Mouse (Mus musculus) hindlimb bud, embryonic 11.5 days (tissue): Measurements from ENCODE around the gene Ttc1.

Experiments used
- DNase-seq: peaks from one replicate; pipeline ENCODE4 v3.0.0-alpha.2; 2012; ENCODE audit warnings: low read depth, low spot score; ENCODE audit errors: extremely low spot score

Gene Ttc1

GRCm38 (mm10) chr11:43747233-43748226 is at the start of gene Ttc1:
Gene Ttc1 (minus strand): TSS chr11:43748008.
- peak; percentile 95 for DNase-seq

GRCm38 (mm10) chr11:43795992-43796391 is 48.2 kb upstream of the Ttc1 start:
- no peak for DNase-seq

- no peak for DNase-seq
Measured at GRCm38 (mm10) chr11:43790446-43790845, 42.6 kb upstream of the Ttc1 start.

- DNase-seq, result peak; percentile 46
Measured at GRCm38 (mm10) chr11:43783772-43784171, 36.0 kb upstream of the Ttc1 start.

GRCm38 (mm10) chr11:43783106-43783505 is 35.3 kb upstream of the Ttc1 start:
- DNase-seq, result no peak

- DNase-seq, result no peak
Measured at GRCm38 (mm10) chr11:43779551-43779950, 31.7 kb upstream of the Ttc1 start.

- no peak for DNase-seq
Measured at GRCm38 (mm10) chr11:43776324-43776694, 28.5 kb upstream of the Ttc1 start.

- no peak for DNase-seq
Measured at GRCm38 (mm10) chr11:43775469-43776323, 27.9 kb upstream of the Ttc1 start.

- DNase-seq, result no peak
Measured at GRCm38 (mm10) chr11:43773725-43774124, 25.9 kb upstream of the Ttc1 start.

GRCm38 (mm10) chr11:43770110-43770509 is 22.3 kb upstream of the Ttc1 start:
- no peak for DNase-seq

GRCm38 (mm10) chr11:43767749-43768148 is 19.9 kb upstream of the Ttc1 start:
- DNase-seq, result no peak

GRCm38 (mm10) chr11:43766922-43767648 is 19.3 kb upstream of the Ttc1 start:
- no peak for DNase-seq

- no peak for DNase-seq
Measured at GRCm38 (mm10) chr11:43758436-43758835, 10.6 kb upstream of the Ttc1 start.

- no peak for DNase-seq
Measured at GRCm38 (mm10) chr11:43755411-43755810, 7.6 kb upstream of the Ttc1 start.

- DNase-seq, result no peak
Measured at GRCm38 (mm10) chr11:43754568-43754967, 6.8 kb upstream of the Ttc1 start.

GRCm38 (mm10) chr11:43751542-43751941 is 3.7 kb upstream of the Ttc1 start:
- DNase-seq, result no peak

- no peak for DNase-seq
Measured at GRCm38 (mm10) chr11:43728737-43729301, 19.0 kb downstream of the Ttc1 start.

- DNase-seq, result no peak
Measured at GRCm38 (mm10) chr11:43727796-43728195, 20.0 kb downstream of the Ttc1 start.

- no peak for DNase-seq
Measured at GRCm38 (mm10) chr11:43723411-43723810, 24.4 kb downstream of the Ttc1 start.

- no peak for DNase-seq
Measured at GRCm38 (mm10) chr11:43712178-43712577, 35.6 kb downstream of the Ttc1 start.

GRCm38 (mm10) chr11:43708409-43708808 is 39.4 kb downstream of the Ttc1 start:
- no peak for DNase-seq
